Mouse (Mus musculus) olfactory bulb, adult 2 months (tissue): Measurements from ENCODE around the gene Cpeb4.

Source experiments
- CTCF ChIP-seq: fragments of 200-500 bp; IDR thresholded peaks from 2 replicates; pipeline ENCODE4 v1.5.1; 2012; ENCODE audit warnings: low read depth, mild to moderate bottlenecking, low read length, moderate library complexity; ENCODE audit not compliant: insufficient read depth
- POLR2A ChIP-seq: fragments of 200-500 bp; IDR thresholded peaks from 2 replicates; pipeline ENCODE4 v1.6.1; 2012; ENCODE audit warnings: mild to moderate bottlenecking, low read depth, low read length, moderate library complexity; ENCODE audit not compliant: insufficient read depth

GRCm38 (mm10) chr11:31871135-31871541 is 873 bp upstream of the Cpeb4 start:
- TF ChIP-seq CTCF (no peak), POLR2A (no peak)
